Mouse (Mus musculus): Measurements from ENCODE around the gene Syne3.

The Syne3 gene

DNA sequence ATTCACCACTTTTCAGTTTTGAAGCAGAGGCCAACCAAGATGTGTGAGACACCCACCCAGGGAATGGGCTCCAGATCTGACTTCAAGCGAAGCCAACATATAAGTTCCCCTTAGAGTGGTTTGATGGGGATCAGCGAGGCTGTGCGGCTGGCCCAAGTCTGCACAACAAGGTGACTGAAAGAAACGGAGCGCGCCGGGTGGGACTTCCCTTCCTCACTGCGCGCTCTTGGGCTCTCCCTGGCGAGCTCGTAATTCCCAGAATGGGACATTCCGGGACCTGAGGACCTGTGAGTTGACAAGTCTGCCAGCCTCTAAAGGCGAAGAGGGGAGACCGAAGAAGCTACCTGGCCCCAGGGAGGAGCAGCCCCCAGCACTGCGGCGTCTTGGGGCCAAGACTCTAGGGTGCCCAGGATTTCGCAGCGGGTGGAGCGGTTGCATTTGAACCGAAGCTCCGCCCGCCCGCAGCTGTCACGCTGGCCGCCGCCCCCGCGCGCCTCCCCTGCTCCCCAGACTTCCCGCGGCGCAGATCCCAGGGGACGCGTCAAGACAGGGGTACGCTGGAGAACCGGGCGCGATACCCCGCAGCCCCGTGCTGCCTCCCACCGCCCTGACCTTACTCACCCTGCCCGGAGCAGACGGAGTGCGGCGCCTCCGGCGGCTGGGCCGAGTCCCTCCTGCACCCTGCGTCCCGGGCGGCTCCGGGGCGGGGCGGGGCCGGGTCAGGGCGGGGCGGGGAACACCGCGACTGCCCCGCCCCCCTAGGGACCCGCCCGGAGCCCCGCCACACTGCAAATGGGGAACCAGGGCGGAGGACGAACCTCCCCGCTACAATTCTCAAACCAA, at the start of gene Syne3:
Gene Syne3 (minus strand): TSS at position 440 of the 843 bp plus-strand sequence.
- in situ Hi-C loops (cut with MboI; ENCODE audit: unreplicated experiment in 2 of 2): loop anchor here (10.0 to 25.0 kb wide), 3 partner anchors 255 to 1672 kb away; partner anchors contain the start of genes Dicer1 (in 1 of the 2) and Otub2 (in 1 of the 2)

DNA sequence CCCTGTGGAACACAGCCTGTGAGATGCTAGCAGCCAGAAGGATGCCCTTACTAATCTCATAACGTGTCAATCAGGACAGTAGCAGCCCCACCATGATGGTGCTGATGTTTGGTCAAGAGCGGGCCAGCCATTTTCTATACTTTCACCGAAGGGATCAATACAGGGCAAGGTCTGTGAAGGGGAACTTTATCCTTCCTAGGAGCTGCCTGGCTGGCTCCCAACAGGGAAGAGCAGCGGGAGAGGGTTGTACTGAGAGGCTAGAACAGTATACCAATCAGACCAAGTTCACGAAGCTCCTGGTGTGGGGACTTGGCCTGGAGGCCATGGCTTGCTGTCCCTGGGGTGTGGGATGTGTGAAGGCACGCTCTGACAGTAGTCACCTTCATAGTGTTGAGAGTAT, 45.7 kb upstream of the Syne3 start:
- in situ Hi-C loops (cut with MboI; ENCODE audit: unreplicated experiment in 2 of 2): loop anchor here in 1 of 2 experiments (10.0 to 25.0 kb wide), 3 partner anchors 49 to 618 kb away; no protein-coding TSS in a partner anchor

DNA sequence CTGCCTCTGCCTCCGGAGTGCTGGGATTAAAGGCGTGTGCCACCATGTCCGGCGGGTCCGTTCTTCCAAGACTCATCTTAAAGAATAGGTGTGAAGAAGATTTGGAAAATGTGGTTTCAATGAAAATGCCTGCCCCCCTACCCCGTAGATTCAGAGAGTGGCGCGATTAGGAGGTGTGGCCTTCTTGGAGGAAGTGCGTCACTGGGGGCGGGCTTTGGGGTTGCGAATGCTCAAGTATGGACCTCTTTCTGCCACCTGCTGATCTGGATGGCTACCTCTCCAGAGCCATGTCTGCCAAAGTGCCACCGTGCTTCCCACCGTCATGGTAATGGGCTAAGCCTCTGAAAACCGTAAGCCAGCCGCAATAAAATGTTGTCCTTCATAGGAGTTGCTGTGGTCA, 44.4 kb upstream of the Syne3 start:
- in situ Hi-C loops (cut with MboI; ENCODE audit: unreplicated experiment in 2 of 2): loop anchor here (5.0 to 25.0 kb wide), 4 partner anchors 51 to 617 kb away; no protein-coding TSS in a partner anchor

DNA sequence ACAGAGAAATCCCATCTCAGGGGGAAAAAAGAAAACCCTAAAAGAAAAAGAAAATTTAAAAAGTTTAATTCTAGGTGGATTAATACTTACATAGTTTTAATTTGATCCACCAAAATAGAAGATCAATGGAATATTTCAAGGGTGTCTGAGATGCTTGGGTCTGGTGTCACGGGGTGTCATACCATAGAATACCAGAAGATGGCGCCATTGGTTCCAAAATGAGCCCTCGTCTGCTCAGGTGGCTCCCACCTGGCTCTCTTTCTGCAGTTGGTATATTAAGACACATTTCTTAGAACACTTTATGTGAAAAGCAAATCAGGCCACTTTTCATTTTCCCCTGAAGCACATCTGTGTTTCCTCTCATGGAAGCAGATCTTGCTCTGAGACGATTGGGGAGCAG, 41.3 kb upstream of the Syne3 start:
- in situ Hi-C loops (cut with MboI; ENCODE audit: unreplicated experiment in 2 of 2): loop anchor here (5.0 to 25.0 kb wide), 4 partner anchors 54 to 614 kb away; no protein-coding TSS in a partner anchor

DNA sequence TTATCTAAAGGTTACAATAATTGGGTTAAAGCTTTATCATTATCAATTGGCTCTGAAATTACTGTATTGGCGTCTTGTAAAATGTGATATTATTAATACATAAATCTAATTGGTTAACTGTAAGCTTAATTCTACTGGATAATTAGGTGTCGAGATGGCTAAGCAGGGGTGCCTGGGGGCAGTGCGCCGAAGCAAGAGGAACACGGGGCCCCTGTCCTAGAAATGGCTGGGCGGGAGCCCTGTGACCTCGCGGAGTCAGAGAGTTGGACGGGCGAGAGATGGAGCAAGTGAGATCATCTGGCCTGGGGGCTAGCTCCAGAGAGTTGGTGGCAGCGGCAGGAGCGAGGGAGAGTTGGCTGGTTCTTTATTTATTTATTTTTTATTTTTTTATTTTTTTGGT, 40.2 kb upstream of the Syne3 start:
- in situ Hi-C loops (cut with MboI; ENCODE audit: unreplicated experiment in 2 of 2): loop anchor here (5.0 to 25.0 kb wide), 9 partner anchors 55 to 962 kb away; partner anchors contain the start of genes Vrk1 (in 2 of the 2), Ak7 (in 1 of the 2), Atg2b (in 1 of the 2) and Bdkrb1 (in 1 of the 2)

DNA sequence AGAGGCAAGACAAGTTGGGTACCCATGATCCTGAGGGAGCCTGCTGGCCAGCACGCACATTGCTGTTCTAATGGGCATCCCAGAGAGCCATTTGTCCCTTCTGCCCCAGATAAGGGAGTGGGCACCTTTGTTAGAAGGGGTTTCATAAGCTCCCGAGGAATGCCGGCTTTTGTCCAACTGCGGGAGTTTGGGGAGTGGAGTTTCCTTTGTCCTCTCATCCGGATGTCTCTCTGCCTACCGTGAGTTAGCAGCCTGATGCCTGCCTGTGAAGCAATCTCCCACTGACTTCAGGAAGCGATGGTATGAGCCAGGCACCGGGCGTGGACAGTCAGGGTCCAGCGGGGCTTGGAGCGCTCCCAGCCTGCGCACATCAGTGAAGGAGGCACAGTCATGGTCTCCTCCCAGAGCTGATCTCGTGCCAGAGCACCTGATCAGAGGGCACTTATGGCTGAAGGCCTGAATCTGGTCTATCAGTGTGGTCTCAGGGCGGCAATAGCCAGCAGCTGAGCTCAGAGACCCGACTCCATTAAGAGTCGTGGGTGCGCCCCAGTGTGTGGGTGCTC, 38.8 kb upstream of the Syne3 start:
- in situ Hi-C loops (cut with MboI; ENCODE audit: unreplicated experiment in 2 of 2): loop anchor here (10.0 to 25.0 kb wide), 5 partner anchors 564 to 964 kb away; partner anchors contain the start of genes Vrk1 (in 2 of the 2), Ak7 (in 1 of the 2), Atg2b (in 1 of the 2) and Bdkrb1 (in 1 of the 2)

DNA sequence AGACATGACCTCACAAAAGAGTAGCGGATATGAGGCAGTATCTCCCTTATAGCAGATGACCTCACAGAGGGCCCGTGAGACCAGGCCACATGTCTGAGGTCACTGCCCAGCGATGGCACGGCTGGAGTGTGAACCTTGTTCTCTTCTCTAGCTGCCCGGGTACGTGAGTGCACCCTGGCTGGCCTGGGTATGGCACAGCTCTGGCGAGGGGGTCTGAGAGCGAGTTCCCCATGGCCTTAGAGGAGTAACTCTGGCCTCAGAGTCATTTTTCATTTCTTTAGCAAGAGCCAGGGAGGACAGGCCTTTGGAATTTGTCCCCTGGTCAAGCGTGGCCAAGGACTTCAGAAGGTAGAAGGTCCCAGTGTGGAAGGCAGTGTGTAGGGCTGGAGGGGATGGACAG, 35.2 kb upstream of the Syne3 start:
- in situ Hi-C loops (cut with MboI; ENCODE audit: unreplicated experiment in 2 of 2): loop anchor here (10.0 to 25.0 kb wide), 5 partner anchors 568 to 968 kb away; partner anchors contain the start of genes Vrk1 (in 2 of the 2), Ak7 (in 1 of the 2), Atg2b (in 1 of the 2) and Bdkrb1 (in 1 of the 2)

DNA sequence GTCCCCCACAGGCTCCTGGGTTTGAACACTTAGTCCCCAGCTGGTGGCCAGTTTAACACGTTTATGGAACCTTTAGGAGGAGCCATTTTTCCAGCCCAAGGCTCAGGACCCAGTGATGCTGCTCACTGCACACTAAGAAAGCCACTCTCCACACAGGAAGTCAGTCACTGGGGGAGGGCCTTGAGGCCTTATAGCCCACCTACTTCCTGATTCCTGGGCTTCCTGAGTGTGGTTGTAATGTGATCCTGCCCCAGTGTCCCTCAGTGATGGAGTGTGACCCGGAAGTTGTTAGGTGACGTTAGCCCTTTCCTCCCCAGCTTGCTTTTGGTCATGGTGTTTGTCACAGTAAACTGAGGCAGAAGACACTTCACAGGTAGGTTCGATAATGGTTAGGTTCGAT, 33.5 kb upstream of the Syne3 start:
- in situ Hi-C loops (cut with MboI; ENCODE audit: unreplicated experiment in 2 of 2): loop anchor here (10.0 to 25.0 kb wide), 5 partner anchors 569 to 969 kb away; partner anchors contain the start of genes Vrk1 (in 2 of the 2), Ak7 (in 1 of the 2), Atg2b (in 1 of the 2) and Bdkrb1 (in 1 of the 2)

DNA sequence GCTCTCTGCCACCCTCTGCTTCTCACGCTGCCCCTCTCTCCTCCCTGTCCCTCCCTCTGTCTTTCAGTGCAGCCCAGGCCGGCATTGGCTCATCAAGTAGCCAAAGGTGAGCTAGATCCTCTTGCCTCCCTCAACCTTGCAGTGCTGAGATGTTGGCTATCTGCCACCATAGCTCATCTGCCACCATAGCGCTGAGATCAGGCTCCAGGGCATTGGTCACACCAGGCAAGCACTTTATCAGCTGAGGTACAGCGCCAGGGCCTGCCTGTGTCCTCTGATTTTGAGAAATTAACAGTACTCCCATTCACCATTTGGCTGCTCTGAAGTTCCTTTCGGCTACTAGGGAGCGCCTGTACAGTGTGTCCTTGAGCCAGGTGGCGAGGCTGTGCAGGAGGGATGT, 31.3 kb upstream of the Syne3 start:
- in situ Hi-C loops (cut with MboI; ENCODE audit: unreplicated experiment in 2 of 2): loop anchor here (10.0 to 25.0 kb wide), 5 partner anchors 571 to 971 kb away; partner anchors contain the start of genes Vrk1 (in 2 of the 2), Ak7 (in 1 of the 2), Atg2b (in 1 of the 2) and Bdkrb1 (in 1 of the 2)

DNA sequence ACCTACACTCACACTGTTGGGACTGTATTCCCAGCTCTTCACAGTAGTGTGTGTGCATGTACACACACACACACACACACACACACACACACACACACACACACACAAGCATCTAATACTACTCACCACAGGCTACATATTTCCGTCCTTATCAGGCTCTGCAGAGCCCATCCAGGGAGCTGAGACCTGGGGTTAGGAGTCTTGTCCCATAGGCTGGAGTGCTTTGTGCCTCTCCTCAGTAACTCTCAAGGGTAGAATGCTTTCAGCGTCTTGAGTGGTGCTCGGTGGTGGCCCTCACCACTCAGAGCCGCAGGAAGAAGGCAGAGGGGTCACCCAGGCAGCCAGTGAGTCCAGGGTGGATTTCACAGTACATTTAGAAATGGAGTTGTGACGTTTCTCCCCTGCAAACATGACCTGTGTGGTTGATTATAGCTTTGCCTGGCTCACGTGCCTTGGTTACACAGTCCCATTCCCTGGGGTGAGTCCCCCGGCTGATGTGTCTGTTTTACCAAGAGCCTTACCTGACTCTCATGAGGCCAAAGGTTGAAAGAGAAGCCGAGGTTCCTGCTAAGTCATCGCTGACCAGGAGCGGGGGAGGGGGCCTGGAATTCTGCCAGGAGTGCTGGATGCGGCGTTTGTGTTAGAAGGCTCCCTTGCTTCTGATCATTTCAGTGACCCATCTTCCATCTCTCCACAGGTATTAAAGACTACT, 30.1 kb upstream of the Syne3 start:
- in situ Hi-C loops (cut with MboI; ENCODE audit: unreplicated experiment in 2 of 2): loop anchor here (10.0 to 25.0 kb wide), 6 partner anchors 573 to 973 kb away; partner anchors contain the start of genes Vrk1 (in 2 of the 2), Ak7 (in 1 of the 2), Atg2b (in 1 of the 2) and Bdkrb1 (in 1 of the 2)

DNA sequence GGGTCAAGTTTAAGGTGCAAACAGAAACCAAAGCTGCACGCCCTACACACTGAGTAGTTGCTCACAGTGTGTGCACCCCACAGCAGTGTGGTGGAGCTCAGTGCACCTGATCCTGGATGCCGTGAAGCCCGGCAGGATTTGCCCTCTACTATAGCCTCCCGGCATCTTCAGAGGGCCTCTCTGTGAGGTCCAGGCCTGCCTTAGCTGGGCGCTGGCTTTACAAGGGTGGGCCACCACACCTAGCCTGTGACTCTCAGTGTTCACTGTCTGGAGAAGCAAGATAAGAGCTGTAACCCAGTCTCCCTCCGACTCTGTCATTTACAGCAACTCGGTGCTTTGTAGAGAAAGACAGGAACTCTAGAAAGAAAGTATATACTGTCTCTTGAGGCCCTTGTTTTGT, 29.3 kb upstream of the Syne3 start:
- in situ Hi-C loops (cut with MboI; ENCODE audit: unreplicated experiment in 2 of 2): loop anchor here (10.0 to 25.0 kb wide), 5 partner anchors 573 to 973 kb away; partner anchors contain the start of genes Vrk1 (in 2 of the 2), Ak7 (in 1 of the 2), Atg2b (in 1 of the 2) and Bdkrb1 (in 1 of the 2)

DNA sequence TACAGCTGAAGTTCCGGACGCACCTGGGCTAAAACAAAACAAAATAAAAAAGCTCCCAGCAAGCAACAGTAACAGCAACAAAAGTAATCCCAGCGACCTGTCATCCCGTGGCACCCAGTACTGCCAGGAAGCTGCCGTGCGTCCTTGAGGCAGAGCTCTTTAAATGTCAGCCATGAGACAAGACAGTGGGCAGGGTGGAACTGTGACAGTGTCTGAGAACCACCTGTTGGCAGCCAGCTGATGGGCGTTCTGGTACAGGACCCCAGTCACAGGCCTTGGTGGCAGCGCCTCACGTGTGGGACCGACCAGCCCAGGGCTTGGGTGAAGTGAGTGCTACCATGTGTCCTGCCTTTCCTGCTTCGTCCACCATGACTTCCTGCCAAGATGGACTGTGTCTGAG, 28.6 kb upstream of the Syne3 start:
- in situ Hi-C loops (cut with MboI; ENCODE audit: unreplicated experiment in 2 of 2): loop anchor here (10.0 to 25.0 kb wide), 5 partner anchors 574 to 974 kb away; partner anchors contain the start of genes Vrk1 (in 2 of the 2), Ak7 (in 1 of the 2), Atg2b (in 1 of the 2) and Bdkrb1 (in 1 of the 2)

DNA sequence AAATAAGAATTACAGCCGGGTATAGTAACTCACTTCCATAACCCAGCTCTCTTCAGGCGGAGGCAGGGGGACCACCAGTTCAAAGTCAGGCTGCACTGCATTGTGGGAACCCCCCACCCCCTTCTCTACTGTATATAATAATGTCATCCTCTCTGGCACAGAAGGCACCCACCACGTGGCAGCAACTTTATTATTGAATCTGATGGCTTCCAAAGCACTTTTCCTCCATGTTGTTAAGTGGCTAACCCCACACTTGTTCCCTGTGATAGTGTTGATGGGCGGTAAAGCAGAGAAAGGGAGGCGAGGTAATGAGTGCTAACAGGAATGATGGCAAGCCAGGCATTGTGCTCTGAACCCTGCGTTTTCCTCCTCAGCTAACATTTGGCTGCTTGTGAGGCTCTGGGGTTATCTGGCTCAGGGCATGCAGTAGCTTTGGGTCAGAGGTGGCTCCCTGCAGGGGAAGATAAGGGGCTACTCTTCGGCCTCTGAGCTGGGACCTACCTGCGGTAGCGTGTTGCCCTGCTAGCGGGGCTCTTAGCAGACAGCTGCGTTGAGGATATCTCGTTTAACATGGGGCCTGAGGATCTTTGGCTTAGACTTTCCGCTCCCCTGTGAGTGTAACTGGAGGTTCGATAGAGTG, 24.6 kb upstream of the Syne3 start:
- in situ Hi-C loops (cut with MboI; ENCODE audit: unreplicated experiment in 2 of 2): loop anchor here (10.0 to 25.0 kb wide), 5 partner anchors 578 to 978 kb away; partner anchors contain the start of genes Vrk1 (in 2 of the 2), Ak7 (in 1 of the 2), Atg2b (in 1 of the 2) and Bdkrb1 (in 1 of the 2)

DNA sequence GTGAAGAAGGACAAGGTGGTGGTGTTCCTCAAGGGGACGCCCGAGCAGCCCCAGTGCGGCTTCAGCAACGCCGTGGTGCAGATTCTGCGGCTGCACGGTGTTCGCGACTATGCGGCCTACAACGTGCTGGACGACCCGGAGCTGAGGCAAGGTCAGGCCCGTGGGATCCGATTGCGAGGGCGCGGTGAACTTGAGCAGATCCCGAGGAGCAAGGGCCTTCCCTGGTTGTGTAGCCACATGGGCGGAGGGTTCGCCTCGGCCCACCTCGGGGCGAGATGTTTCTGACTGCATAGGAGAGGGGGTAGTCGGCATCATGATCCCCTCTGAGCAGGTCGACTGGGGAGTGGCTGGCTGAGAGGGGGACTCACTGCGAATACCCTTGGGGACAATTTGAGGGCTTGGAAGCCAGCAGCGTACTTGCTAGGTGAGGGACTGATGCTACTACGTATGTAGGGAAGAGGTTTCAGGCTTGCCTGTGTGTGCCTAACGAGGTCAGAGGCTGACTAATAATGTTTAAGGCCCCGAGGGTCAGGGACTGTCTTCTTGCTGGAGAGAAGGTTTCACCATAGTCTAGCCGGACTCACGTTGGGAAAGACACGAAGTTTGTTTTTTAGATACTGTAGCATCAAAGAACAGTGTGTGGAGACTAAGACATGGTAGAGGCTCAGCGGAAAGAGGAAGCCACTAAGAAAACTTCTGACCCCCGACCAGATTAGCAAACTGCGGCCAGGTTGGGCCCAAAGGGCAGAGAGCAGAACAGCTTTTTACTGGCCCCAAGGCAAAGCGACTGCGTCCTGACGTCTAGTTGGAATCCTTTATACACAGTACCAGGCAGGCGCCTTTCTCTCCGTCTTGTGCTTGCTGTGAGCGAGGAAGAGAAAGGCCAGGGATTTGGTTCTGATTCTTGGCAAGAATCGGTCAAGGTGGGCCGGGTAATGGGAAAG, 23.5 kb upstream of the Syne3 start:
- in situ Hi-C loops (cut with MboI; ENCODE audit: unreplicated experiment in 2 of 2): loop anchor here (10.0 to 25.0 kb wide), 5 partner anchors 579 to 979 kb away; partner anchors contain the start of genes Vrk1 (in 2 of the 2), Ak7 (in 1 of the 2), Atg2b (in 1 of the 2) and Bdkrb1 (in 1 of the 2)

DNA sequence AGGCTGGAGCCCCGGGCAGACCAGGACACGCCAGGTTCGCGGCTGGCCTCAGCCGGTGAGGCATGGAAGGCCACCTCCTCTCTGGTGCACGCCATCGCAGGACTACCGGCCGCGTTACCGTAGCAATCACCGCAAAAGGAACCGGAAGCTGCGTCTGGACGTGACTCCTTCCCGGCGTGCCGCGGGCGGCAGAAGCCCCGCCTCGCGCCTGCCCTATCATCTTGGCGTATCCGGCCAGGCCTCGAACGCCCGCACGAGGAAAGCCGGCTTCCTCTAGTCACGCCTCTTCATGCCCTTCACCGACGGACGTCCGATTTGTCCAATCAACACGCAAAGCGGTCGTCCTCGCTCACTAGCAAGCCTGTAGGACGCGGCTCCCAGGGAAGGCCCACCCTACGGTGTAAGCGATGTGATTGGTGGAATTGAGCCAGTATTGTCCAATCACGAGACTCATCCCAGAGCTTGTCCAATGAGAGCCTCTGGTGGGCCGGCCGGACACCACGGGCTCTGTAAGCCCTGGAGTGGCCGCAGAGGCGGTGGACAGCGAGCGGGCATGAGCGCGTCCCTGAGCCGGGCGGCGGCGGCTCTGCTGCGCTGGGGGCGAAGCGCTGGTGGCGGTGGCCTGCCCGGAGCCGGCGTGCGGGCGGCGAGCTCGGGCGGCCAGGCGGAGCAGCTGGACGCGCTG, 22.7 kb upstream of the Syne3 start, which contains the start of gene Glrx5:
Gene Glrx5 (plus strand): TSS at position 542 of the 685 bp plus-strand sequence.
- in situ Hi-C loops (cut with MboI; ENCODE audit: unreplicated experiment in 2 of 2): loop anchor here (10.0 to 25.0 kb wide), 5 partner anchors 580 to 980 kb away; partner anchors contain the start of genes Vrk1 (in 2 of the 2), Ak7 (in 1 of the 2), Atg2b (in 1 of the 2) and Bdkrb1 (in 1 of the 2)

All from v-Abl transformed pro-B cells (cell line).